Mouse (Mus musculus): ENCODE data around the gene Olfr51. TPM values are rescaled to one million over a fixed set of nuclear protein-coding genes. Genes with fewer than 3 reads are reported as not detected.
A peak's percentile ranks its signal among the peaks of the same experiment; 100 is the strongest.

Olfr51 gene
- not detected in 2 replicates for polyA plus RNA-seq (2015; fragmentation: Nextera tagmentation; extraction: Ambion mirVana)

GRCm38 (mm10) chr11:51003296-51003695 is at the start of gene Olfr51:
Gene Olfr51, plus strand, starts transcription at chr11:51003596.
- Histone ChIP-seq H3K4me2 (ENCODE audit: low read depth, low read length) (no peak within 1 kb of the TSS), H3K9ac (ENCODE audit: low read depth, low read length) (no peak within 1 kb of the TSS), H3K4me3 (ENCODE audit: low read depth, low read length) (no peak within 1 kb of the TSS), H3K36me3 (ENCODE audit: control insufficient read depth, insufficient read depth) (no peaks in the 10 kb centered on the region), H3K27ac (ENCODE audit: low read length) (no peak within 1 kb of the TSS), H3K4me1 (ENCODE audit: control insufficient read depth, low read depth, low read length) (no peaks in the 10 kb centered on the region), H3K9me3 (replicated peaks; ENCODE audit: control insufficient read depth, low read length) (no peaks in the 10 kb centered on the region), H3K27me3 (ENCODE audit: control insufficient read depth, insufficient read depth, low read depth, low read length) (no peaks in the 10 kb centered on the region)
- ATAC-seq (ENCODE audit: low read depth): no peak
- WGBS (ENCODE audit: insufficient replicate concordance): 49% methylated on average over 5 of the region's 5 CpGs

- H3K27me3 ChIP-seq (ENCODE audit: control insufficient read depth, insufficient read depth, low read depth, low read length): no peaks in the 10 kb centered on the region
- H3K9ac ChIP-seq (ENCODE audit: low read depth, low read length): no peak within 1 kb of the TSS
- WGBS (ENCODE audit: insufficient replicate concordance): 56% methylated on average over 6 of the region's 6 CpGs
- no peak within 1 kb of the TSS for H3K4me3 ChIP-seq (ENCODE audit: low read depth, low read length)
- no peaks in the 10 kb centered on the region for H3K4me1 ChIP-seq (ENCODE audit: control insufficient read depth, low read depth, low read length)
- no peak for ATAC-seq (ENCODE audit: low read depth)
- H3K9me3 ChIP-seq (replicated peaks; ENCODE audit: control insufficient read depth, low read length): no peaks in the 10 kb centered on the region
- H3K27ac ChIP-seq (ENCODE audit: low read length): no peak within 1 kb of the TSS
- no peak within 1 kb of the TSS for H3K4me2 ChIP-seq (ENCODE audit: low read depth, low read length)
- no peaks in the 10 kb centered on the region for H3K36me3 ChIP-seq (ENCODE audit: control insufficient read depth, insufficient read depth)
Observed at GRCm38 (mm10) chr11:50953665-50954064, 49.7 kb upstream of the Olfr51 start, which contains the start of gene Prop1. Gene Prop1, minus strand, starts transcription at chr11:50953765.

- Histone ChIP-seq H3K4me2 (ENCODE audit: low read depth, low read length) (no peak overlapping the region), H3K9me3 (replicated peaks; ENCODE audit: control insufficient read depth, low read length) (no peaks in the 10 kb centered on the region), H3K36me3 (ENCODE audit: control insufficient read depth, insufficient read depth) (no peaks in the 10 kb centered on the region), H3K4me3 (ENCODE audit: low read depth, low read length) (no peak overlapping the region), H3K27me3 (ENCODE audit: control insufficient read depth, insufficient read depth, low read depth, low read length) (no peaks in the 10 kb centered on the region), H3K27ac (ENCODE audit: low read length) (no peak overlapping the region), H3K4me1 (ENCODE audit: control insufficient read depth, low read depth, low read length) (no peaks in the 10 kb centered on the region), H3K9ac (ENCODE audit: low read depth, low read length) (no peak overlapping the region)
- ATAC-seq (ENCODE audit: low read depth): no peak
- 19% methylated on average over 2 of the region's 2 CpGs for WGBS (ENCODE audit: insufficient replicate concordance)
Observed at GRCm38 (mm10) chr11:50964886-50965285, 38.5 kb upstream of the Olfr51 start.

GRCm38 (mm10) chr11:50966230-50966629 is 37.2 kb upstream of the Olfr51 start, which contains the start of gene Olfr1378:
Gene Olfr1378, plus strand, starts transcription at chr11:50966530.
- Histone ChIP-seq H3K9me3 (replicated peaks; ENCODE audit: control insufficient read depth, low read length) (no peaks in the 10 kb centered on the region), H3K4me3 (ENCODE audit: low read depth, low read length) (no peak within 1 kb of the TSS), H3K4me1 (ENCODE audit: control insufficient read depth, low read depth, low read length) (no peaks in the 10 kb centered on the region), H3K27ac (ENCODE audit: low read length) (no peak within 1 kb of the TSS), H3K9ac (ENCODE audit: low read depth, low read length) (no peak within 1 kb of the TSS), H3K27me3 (ENCODE audit: control insufficient read depth, insufficient read depth, low read depth, low read length) (no peaks in the 10 kb centered on the region), H3K36me3 (ENCODE audit: control insufficient read depth, insufficient read depth) (no peaks in the 10 kb centered on the region), H3K4me2 (ENCODE audit: low read depth, low read length) (no peak within 1 kb of the TSS)
- ATAC-seq (ENCODE audit: low read depth): no peak
- WGBS (ENCODE audit: insufficient replicate concordance): 73% methylated on average over 11 of the region's 11 CpGs

- no peak overlapping the region for H3K9ac ChIP-seq (ENCODE audit: low read depth, low read length)
- H3K27ac ChIP-seq (ENCODE audit: low read length): no peak overlapping the region
- no peaks in the 10 kb centered on the region for H3K4me1 ChIP-seq (ENCODE audit: control insufficient read depth, low read depth, low read length)
- H3K4me3 ChIP-seq (ENCODE audit: low read depth, low read length): no peak overlapping the region
- H3K9me3 ChIP-seq (replicated peaks; ENCODE audit: control insufficient read depth, low read length): no peaks in the 10 kb centered on the region
- no peak for ATAC-seq (ENCODE audit: low read depth)
- H3K4me2 ChIP-seq (ENCODE audit: low read depth, low read length): no peak overlapping the region
- no peaks in the 10 kb centered on the region for H3K27me3 ChIP-seq (ENCODE audit: control insufficient read depth, insufficient read depth, low read depth, low read length)
- 52% methylated on average over 4 of the region's 4 CpGs for WGBS (ENCODE audit: insufficient replicate concordance)
- no peaks in the 10 kb centered on the region for H3K36me3 ChIP-seq (ENCODE audit: control insufficient read depth, insufficient read depth)
Observed at GRCm38 (mm10) chr11:50977216-50977615, 26.2 kb upstream of the Olfr51 start.

GRCm38 (mm10) chr11:50981667-50982066 is 21.7 kb upstream of the Olfr51 start, which contains the start of gene Olfr1377:
Gene Olfr1377, plus strand, starts transcription at chr11:50981967.
- H3K9ac ChIP-seq (ENCODE audit: low read depth, low read length): no peak within 1 kb of the TSS
- no peak within 1 kb of the TSS for H3K27ac ChIP-seq (ENCODE audit: low read length)
- no peak within 1 kb of the TSS for H3K4me3 ChIP-seq (ENCODE audit: low read depth, low read length)
- no peaks in the 10 kb centered on the region for H3K4me1 ChIP-seq (ENCODE audit: control insufficient read depth, low read depth, low read length)
- no peaks in the 10 kb centered on the region for H3K36me3 ChIP-seq (ENCODE audit: control insufficient read depth, insufficient read depth)
- no peaks in the 10 kb centered on the region for H3K27me3 ChIP-seq (ENCODE audit: control insufficient read depth, insufficient read depth, low read depth, low read length)
- 48% methylated on average over 5 of the region's 5 CpGs for WGBS (ENCODE audit: insufficient replicate concordance)
- no peaks in the 10 kb centered on the region for H3K9me3 ChIP-seq (replicated peaks; ENCODE audit: control insufficient read depth, low read length)
- no peak for ATAC-seq (ENCODE audit: low read depth)
- H3K4me2 ChIP-seq (ENCODE audit: low read depth, low read length): no peak within 1 kb of the TSS

- Histone ChIP-seq H3K36me3 (ENCODE audit: control insufficient read depth, insufficient read depth) (no peaks in the 10 kb centered on the region), H3K9ac (ENCODE audit: low read depth, low read length) (no peak overlapping the region), H3K27ac (ENCODE audit: low read length) (no peak overlapping the region), H3K4me1 (ENCODE audit: control insufficient read depth, low read depth, low read length) (no peaks in the 10 kb centered on the region), H3K4me2 (ENCODE audit: low read depth, low read length) (no peak overlapping the region), H3K27me3 (ENCODE audit: control insufficient read depth, insufficient read depth, low read depth, low read length) (no peaks in the 10 kb centered on the region), H3K4me3 (ENCODE audit: low read depth, low read length) (no peak overlapping the region), H3K9me3 (replicated peaks; ENCODE audit: control insufficient read depth, low read length) (no peaks in the 10 kb centered on the region)
- ATAC-seq (ENCODE audit: low read depth): no peak
- WGBS (ENCODE audit: insufficient replicate concordance): 55% methylated on average over 5 of the region's 5 CpGs
Observed at GRCm38 (mm10) chr11:51011821-51012220, 8.4 kb downstream of the Olfr51 start.

GRCm38 (mm10) chr11:51013936-51014335 is 10.5 kb downstream of the Olfr51 start, which contains the start of gene Olfr54:
Gene Olfr54, plus strand, starts transcription at chr11:51014236.
- ATAC-seq (ENCODE audit: low read depth): no peak
- whole genome bisulfite sequencing (ENCODE audit: insufficient replicate concordance): 29% methylated on average over 1 of the region's 1 CpGs
- H3K27ac ChIP-seq (ENCODE audit: low read length): no peak within 1 kb of the TSS
- no peaks in the 10 kb centered on the region for H3K36me3 ChIP-seq (ENCODE audit: control insufficient read depth, insufficient read depth)
- H3K4me2 ChIP-seq (ENCODE audit: low read depth, low read length): no peak within 1 kb of the TSS
- H3K4me1 ChIP-seq (ENCODE audit: control insufficient read depth, low read depth, low read length): no peaks in the 10 kb centered on the region
- H3K9me3 ChIP-seq (replicated peaks; ENCODE audit: control insufficient read depth, low read length): no peaks in the 10 kb centered on the region
- H3K9ac ChIP-seq (ENCODE audit: low read depth, low read length): no peak within 1 kb of the TSS
- no peak within 1 kb of the TSS for H3K4me3 ChIP-seq (ENCODE audit: low read depth, low read length)
- no peaks in the 10 kb centered on the region for H3K27me3 ChIP-seq (ENCODE audit: control insufficient read depth, insufficient read depth, low read depth, low read length)

- Histone ChIP-seq H3K27ac (ENCODE audit: low read length) (no peak overlapping the region), H3K9me3 (replicated peaks; ENCODE audit: control insufficient read depth, low read length) (no peaks in the 10 kb centered on the region), H3K4me2 (ENCODE audit: low read depth, low read length) (no peak overlapping the region), H3K27me3 (ENCODE audit: control insufficient read depth, insufficient read depth, low read depth, low read length) (no peaks in the 10 kb centered on the region), H3K4me1 (ENCODE audit: control insufficient read depth, low read depth, low read length) (no peaks in the 10 kb centered on the region), H3K9ac (ENCODE audit: low read depth, low read length) (no peak overlapping the region), H3K36me3 (ENCODE audit: control insufficient read depth, insufficient read depth) (no peaks in the 10 kb centered on the region), H3K4me3 (ENCODE audit: low read depth, low read length) (no peak overlapping the region)
- 24% methylated on average over 2 of the region's 2 CpGs for WGBS (ENCODE audit: insufficient replicate concordance)
- peak; percentile 92 for ATAC-seq (ENCODE audit: low read depth)
Observed at GRCm38 (mm10) chr11:51016341-51016740, 12.9 kb downstream of the Olfr51 start.
